Mouse (Mus musculus) frontal cortex, postnatal 36 days (tissue): ENCODE data around the gene Ubtf.
A peak's percentile ranks its signal among the peaks of the same experiment; 100 is the strongest.
"Not testable (repeated sequence)": the region's sequence is repeated elsewhere in the genome, so short reads cannot be mapped to it uniquely, and the experiment has no call there.

Experiments
- DNase-seq, 2 experiments: peaks; one replicate each; pipeline ENCODE4 v3.0.0; 2022; ENCODE audit warnings: low spot score in 2 of 2

Gene Ubtf

GRCm38 (mm10) chr11:102294887-102295597, 24.5 kb downstream of the Ubtf start:
- DNase-seq = peak; percentile 43 to 50

DNA sequence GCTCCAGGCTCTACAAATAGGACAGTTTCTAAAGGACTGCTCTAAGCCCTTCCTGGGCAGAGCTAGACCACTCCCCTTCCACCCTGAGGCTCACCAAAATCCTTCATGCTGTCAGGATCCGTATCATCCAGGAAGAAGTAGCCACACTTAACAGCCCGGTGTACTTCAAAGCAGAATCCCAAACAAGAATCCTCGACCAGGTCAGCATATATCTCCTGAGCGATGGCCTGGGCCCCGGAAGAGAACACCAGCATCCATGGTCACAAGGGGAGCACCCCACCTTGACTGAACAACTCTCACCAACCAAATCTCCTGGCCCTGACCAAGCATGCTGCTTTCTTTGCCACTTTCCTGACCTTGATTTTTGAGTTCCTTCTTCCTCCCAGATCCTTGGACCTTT, 25.1 kb downstream of the Ubtf start:
- DNase-seq = no peak

- no peak for DNase-seq
Observed at GRCm38 (mm10) chr11:102293971-102294370, 25.6 kb downstream of the Ubtf start.

DNA sequence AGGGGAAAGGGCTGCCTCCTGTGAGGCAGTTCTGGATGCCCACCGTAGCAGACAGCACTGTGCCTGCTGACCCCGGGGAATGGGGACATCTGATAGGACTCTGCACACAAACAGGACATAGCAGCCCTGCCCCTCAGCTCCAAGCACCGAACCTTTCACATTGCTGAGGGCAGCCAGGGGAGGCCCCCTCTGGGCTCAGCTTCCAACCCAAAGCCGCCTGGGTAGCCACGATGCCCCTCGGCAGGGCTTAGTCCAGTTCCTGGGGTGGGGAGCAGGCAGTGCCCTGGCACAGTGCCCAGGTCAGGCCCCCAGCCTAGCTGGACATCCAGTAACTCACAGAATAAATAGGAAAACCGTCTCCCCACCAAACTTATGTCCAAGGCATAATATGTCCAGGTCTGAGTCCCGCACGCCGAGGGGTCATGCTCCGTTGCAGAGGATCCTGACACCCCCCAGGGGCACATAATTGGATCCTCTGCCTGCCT, 28.4 kb downstream of the Ubtf start:
- no peak for DNase-seq

DNA sequence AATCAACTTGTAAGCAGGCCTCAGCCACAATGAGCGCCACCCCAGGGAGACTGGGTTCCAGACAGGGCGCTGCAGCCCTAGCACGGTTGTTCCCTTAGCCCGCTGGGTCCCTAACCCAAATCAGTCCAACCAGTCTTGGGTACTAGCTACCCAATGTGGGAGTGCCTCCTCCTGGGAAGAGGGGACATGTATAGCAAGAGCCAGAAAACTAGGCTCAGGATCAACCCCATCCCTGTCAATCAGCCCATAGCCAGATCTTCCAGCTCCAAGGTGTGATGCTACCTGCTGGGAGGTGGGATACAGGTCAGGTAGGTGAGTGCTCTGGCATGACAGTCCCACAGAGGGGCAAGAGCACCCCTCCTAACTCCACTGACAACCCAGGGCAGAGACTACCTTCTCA, 29.4 kb downstream of the Ubtf start:
- no peak for DNase-seq

GRCm38 (mm10) chr11:102289511-102290100, 29.9 kb downstream of the Ubtf start:
- DNase-seq = no peak

DNA sequence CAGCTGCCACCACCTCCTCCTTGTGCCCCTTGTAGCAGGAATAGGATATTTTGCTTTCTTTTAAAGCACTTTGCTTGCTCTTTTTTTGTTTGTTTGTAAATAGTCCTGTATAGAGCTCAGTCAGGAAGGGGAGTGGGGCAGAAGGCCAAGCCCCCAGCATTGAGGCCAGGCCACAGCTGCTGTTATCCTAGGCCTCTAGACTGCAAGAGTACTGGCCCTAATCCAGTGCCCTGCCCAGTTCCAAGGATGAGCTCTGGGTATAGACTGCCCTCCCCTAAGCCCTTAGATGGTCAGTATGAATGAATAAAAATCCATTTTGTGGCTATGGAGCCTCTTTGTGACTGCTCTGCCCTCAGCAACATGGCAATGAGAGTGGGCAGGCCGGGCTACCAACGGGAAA, 30.6 kb downstream of the Ubtf start:
- no peak for DNase-seq

DNA sequence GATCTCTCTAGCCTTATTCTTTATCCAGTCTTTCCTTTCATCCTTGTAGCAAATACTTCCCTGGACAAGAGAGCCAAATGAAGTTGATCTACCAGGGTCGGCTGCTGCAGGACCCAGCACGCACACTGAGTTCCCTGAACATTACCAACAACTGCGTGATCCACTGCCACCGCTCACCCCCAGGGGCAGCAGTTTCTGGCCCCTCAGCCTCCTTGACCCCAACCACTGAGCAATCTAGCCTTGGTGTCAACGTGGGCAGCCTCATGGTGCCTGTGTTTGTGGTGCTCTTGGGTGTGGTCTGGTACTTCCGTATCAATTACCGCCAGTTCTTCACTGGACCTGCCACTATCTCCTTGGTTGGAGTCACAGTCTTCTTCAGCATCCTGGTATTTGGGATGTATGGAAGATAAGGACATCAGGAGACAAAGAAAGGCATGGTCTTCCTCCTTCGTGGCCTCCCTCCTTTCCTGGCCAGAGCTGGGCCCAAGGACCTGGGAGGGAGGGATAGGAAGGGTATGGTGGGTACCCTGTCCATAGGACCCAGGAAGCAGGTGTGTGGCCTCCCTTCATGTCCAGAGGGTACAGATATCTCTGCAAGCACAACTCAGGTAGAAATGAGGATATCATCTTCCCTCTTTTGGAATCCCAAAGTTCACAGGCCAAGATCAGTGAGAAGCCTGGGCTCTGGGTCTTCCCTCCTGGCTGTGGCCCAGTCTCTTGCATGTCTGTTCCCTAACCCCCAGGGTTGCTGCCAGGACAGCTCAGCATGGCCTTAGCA, 31.3 kb downstream of the Ubtf start:
- DNase-seq = no peak

DNA sequence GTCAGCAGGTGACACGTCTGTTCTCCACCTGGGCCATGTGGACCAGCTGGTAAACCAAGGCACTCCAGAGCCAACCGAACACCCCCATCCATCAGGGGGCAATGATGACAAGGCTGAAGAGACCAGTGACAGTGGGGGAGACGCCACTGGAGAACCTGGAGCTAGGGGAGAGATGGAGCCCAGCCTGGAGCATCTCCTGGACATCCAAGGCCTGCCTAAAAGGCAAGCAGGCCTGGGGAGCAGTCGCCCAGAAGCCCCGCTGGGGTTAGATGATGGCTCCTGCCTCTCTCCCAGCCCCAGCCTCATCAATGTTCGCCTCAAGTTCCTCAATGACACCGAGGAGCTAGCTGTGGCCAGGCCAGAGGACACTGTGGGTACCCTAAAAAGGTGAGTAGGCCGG, 32.1 kb downstream of the Ubtf start:
- no peak for DNase-seq

DNA sequence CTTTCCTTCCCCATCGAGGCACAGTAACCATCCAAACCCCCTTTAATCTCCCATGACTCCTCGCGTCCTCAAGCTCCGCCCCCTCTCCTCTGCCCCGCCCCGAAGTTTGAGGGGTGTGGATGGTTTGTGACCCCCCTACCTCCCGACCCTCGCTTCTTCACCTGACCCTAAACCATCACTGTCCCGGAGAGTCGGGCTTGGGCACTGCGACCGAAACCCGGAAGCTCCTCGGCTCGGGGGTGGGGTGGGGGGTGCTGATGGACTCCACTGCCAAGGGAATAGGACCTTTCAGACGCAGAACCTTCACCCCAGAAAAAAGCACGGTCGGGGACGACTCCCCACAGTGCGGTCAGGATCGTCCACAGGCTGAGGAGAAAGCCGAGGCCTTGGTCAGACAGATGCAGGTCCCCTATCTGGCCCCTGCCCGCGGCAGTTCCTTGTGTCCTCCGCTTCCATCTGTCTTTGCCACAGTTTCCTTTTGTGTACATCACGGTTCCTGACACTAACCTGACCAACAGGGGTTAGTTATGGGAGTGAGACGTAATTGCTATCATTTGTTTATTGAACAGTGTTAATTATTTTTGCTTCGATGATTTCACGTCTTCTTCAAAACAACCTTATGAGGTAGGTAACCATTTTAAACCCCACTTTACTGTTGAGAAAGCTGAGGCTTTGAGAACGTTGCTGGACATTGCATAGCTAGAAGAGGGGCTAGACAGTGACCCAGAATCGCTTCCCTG, 34.3 kb downstream of the Ubtf start:
- no peak for DNase-seq

DNA sequence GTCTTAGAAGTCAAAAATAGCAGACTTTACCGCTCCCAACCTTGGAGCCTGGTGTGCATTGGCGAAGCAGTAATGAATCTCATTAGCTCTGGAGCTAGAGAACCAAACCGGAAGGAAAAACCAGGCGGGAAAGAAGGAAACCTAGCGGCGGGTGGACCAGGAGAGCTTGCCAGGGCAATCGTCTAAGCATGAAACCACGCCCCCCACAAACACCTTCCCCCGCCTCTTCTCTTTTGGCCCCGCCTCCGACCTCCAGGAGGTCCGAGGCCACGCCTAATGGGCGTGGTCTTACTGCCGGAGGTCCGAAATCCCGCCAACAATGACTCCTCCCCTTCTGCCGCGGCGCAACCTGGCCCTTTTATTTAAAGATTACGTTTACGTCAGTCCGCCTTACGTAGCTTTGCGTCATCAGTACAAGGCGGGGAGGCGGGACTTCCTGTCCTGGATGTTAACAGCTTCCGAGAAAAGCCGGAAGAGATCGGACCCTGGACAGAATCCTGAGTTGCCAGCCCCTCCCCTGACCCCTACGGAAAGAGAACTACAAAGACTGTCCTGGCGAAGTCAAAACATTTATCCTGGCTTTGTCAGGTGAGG, 34.9 kb downstream of the Ubtf start, which contains the start of gene Tmub2:
Gene Tmub2 (plus strand): TSS at position 431 of the 594 bp plus-strand sequence.
- peak; percentile 94 to 98 for DNase-seq

DNA sequence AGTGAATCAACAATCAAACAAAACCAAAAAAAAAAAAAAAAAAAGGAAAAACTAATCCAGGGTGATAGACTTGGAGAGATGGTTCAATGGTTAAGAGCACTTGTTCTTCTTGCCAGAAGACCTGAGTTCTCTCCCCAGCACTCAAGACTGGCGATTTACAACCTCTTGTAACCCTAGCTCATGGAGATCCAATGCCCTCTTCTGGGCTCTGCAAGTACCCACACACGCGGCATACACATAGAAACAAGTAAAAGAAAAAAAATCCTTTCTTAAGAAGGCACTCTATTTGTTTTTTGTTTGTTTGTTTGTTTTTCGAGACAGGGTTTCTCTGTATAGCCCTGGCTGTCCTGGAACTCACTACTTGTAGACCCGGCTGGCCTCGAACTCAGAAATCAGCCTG, 35.6 kb downstream of the Ubtf start:
- no peak for DNase-seq

DNA sequence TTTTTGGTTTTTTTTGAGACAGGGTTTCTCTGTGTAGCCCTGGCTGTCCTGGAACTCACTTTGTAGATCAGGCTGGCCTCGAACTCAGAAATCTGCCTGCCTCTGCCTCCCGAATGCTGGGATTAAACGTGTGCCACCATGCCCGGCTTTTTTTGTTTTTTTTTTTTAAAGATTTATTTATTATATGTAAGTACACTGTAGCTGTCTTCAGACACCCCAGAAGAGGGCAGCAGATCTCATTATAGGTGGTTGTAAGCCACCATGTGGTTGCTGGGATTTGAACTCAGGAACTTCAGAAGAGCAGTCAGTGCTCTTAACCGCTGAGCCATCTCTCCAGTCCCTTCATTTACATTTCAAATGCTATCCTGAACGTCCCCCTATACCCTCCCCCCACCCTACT, 39.3 kb downstream of the Ubtf start:
- DNase-seq = not testable (repeated sequence)

DNA sequence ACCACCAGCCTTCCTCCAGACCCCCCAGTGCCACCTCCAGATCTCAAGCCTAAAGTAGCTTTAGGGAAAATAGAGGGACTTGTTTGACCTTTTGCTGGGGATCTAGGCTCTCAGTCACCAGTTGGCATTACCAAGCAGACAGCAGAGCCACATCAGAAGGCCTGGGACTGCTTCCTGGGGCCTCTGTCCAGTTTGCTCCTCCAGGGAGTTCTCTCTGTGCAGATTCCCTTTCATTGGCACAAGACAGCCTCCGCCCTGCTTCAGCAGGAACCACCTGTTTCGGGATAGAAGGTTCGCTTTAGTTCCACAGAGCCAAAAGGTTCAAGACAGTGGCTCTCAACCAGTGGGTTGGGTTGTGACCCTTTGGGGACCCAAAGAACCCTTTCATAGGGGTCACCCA, 39.9 kb downstream of the Ubtf start:
- no peak for DNase-seq

GRCm38 (mm10) chr11:102277754-102278153, 41.8 kb downstream of the Ubtf start:
- no peak for DNase-seq

DNA sequence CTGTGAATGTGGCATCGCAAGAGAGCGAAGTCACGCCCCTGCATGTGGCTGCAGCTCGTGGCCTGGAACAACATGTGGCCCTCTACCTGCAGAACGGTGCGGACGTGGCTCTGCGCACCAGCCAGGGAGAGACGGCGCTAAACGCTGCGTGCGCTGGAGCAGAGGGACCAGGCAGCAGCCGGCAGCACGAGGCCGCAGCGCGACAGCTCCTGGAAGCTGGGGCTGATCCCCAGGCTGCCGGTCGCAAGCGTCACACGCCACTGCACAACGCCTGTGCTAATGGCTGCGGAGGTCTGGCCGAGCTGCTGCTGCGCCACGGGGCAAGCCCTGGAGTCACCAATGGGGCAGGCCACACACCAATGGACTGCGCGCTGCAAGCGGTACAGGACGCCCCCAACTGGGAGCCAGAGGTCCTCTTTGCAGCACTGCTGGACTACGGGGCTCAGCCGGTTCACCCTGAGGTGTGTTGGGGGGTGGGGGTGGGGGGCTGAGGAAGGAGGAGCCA, 43.1 kb downstream of the Ubtf start:
- DNase-seq = peak in 1 of 2 experiments; percentile 25

DNA sequence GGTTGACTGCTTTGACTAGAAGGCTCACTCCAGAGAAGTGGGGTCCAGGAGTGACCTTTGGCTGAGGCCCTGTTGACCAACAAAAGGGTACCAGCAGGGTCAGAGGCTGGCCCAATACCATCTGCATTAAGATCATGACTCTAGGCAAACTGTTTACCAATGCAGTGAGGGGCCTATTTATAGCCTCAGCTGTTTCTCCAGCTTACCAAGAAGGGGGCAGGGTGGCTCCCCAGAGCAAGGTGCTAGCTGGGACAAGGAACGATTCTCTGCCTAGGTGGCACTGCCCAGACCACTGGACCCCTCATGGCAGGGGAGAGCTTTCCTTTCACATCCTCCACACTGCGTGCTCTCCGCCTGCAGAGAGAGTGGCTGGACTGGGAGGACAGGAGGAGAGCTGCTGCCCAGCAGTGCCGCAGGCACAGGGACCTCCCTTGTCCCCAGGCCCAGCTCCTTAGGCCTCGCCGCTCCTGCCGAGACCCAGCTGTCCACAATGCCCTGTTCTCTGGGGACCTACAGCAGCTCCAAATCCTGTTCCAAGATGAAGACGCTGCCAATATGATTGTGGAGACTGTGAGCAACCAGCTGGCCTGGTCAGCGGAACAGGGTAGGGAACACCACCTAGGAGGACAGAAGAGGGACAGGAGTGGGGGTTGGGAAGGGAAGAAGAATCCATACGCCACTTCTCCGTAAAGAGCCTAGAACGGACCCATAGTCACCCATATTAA, 50.9 kb downstream of the Ubtf start, which contains the start of gene Asb16:
Gene Asb16 (plus strand): TSS at position 224 of the 725 bp plus-strand sequence.
- DNase-seq = no peak

DNA sequence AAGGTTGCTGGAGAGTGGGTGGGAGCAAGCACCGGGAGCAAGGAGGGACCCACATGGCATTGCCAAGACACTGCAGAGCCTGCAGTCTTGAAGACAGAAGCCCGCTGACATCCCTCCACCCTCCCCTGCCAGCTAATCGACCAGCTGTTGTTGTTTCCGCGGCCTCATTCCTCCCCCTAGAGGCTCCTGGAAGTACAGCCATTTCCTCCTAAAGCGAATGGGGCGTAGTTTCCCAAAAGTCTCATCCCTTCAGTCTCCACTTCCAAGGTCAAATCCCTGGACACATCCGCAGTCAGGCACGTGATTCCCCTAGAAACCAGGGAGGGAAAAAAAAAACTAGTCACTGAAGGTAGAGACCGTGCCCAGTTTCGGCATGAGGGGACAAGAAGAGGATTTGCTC, 52.1 kb downstream of the Ubtf start:
- DNase-seq = peak; percentile 67 to 70

DNA sequence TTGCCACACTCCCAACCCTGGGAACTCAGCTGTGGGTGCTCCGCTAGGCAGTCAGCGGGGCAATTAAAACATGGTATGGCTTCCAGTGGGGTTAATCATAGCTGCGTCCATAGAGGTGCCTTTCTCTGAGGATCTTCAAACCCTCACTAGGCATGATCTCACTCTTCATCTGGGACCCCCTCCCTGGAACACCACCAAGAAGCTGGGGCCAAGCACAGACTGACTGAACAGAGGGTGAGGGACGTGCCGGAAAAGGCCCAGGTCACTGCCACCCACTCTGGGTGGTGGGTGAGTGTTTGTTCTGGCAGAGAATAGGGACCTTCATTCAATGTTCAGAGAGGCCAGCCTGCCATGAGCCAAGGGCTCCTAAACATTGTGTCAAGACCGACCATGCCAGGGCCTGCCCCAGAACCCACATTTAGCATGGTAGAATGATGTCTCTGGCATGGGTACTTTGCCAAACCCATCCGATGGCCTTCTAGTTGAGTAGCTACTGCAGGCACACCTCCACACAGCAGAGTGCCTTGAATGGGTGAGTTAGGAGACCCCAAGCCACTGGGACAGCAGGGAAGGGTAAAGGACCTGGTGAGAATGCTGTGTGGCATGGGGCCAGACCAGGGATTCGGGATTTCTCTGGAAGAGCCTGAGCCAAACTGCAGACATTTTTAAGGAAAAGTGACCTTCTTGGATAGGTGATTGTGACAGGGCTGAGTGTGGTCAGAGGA, 52.7 kb downstream of the Ubtf start:
- DNase-seq = no peak

GRCm38 (mm10) chr11:102265816-102266215, 53.7 kb downstream of the Ubtf start:
- DNase-seq = no peak
